Mouse (Mus musculus) cerebellum, adult 2 months (tissue): ENCODE results near the gene Vmn1r193. TPM values are rescaled to one million over a fixed set of nuclear protein-coding genes. Genes with fewer than 3 reads are reported as not detected.
"Not testable (repeated sequence)": the region's sequence is repeated elsewhere in the genome, so short reads cannot be mapped to it uniquely, and the experiment has no call there.

Source experiments
- DNase-seq, 2 experiments: peaks; one replicate each; pipeline ENCODE4 v3.0.0; 2021
- H3K27ac ChIP-seq: fragments of 200-500 bp; 2 replicates; pipeline ENCODE4 v1.5.1; 2012; ENCODE audit warnings: low read length, control low read depth, inconsistent platforms; ENCODE audit not compliant: insufficient read depth
- H3K27me3 ChIP-seq: fragments of 200-500 bp; 2 replicates; pipeline ENCODE4 v1.6.1; 2012; ENCODE audit warnings: inconsistent platforms, mild to moderate bottlenecking, low read length, moderate library complexity; ENCODE audit not compliant: control insufficient read depth, insufficient read depth
- H3K4me1 ChIP-seq: fragments of 200-500 bp; 2 replicates; pipeline ENCODE4 v1.6.1; 2011; ENCODE audit warnings: low read length; ENCODE audit not compliant: control insufficient read depth, insufficient read depth
- H3K4me3 ChIP-seq: fragments of 200-500 bp; replicated peaks from 2 replicates; pipeline ENCODE3; 2011; ENCODE audit warnings: mild to moderate bottlenecking, low read depth, low read length, control low read depth; ENCODE audit not compliant: insufficient read depth
- CTCF ChIP-seq: fragments of 200-500 bp; IDR thresholded peaks from 2 replicates; pipeline ENCODE4 v1.5.1; 2011; ENCODE audit warnings: low read depth, mild to moderate bottlenecking, control low read depth, low read length, moderate library complexity, borderline replicate concordance; ENCODE audit not compliant: insufficient read depth
- POLR2A ChIP-seq: fragments of 200-500 bp; IDR thresholded peaks from 2 replicates; pipeline ENCODE4 v1.6.1; 2011; ENCODE audit warnings: low read length, control low read depth, borderline replicate concordance; ENCODE audit not compliant: insufficient read depth
- WGBS: fragments of 180-500 bp; shearing (Covaris S2); methylation state at CpG from one replicate; pipeline ENCODE4 v1.1.7; 2018; 5-methylcytosine and 5-hydroxymethylcytosine counted together
- polyA plus RNA-seq: library from polyadenylated mRNA; depleted of rRNA; stranded (reverse); fragments of >200 nt; gene quantifications from 2 replicates; pipeline ENCODE4 v1.2.3, GENCODE M21; 2012; rRNA removed

The Vmn1r193 gene
- polyA plus RNA-seq = not detected in 2 replicates

GRCm38 (mm10) chr13:22223060-22223459, at the start of gene Vmn1r193:
TSS of gene Vmn1r193 (minus strand) at chr13:22223160.
- not testable (repeated sequence) for H3K4me3 ChIP-seq, DNase-seq
- WGBS = 61% methylated on average over 1 of the region's 1 CpGs

GRCm38 (mm10) chr13:22271721-22272120, 48.8 kb upstream of the Vmn1r193 start:
- no peak for TF ChIP-seq CTCF
- TF ChIP-seq POLR2A = no peak
- WGBS = 53% methylated on average over 2 of the region's 2 CpGs
- H3K4me1 ChIP-seq = no peaks in the 10 kb centered on the region
- no peak overlapping the region for H3K27ac ChIP-seq
- no peaks in the 10 kb centered on the region for H3K27me3 ChIP-seq
- H3K4me3 ChIP-seq = no peak overlapping the region
- no peak for DNase-seq

More at GRCm38 (mm10) chr13:22223060-22223459, at the start of gene Vmn1r193:
- not testable (repeated sequence) for H3K27me3 ChIP-seq, H3K27ac ChIP-seq, H3K4me1 ChIP-seq

GRCm38 (mm10) chr13:22270222-22270621, 47.3 kb upstream of the Vmn1r193 start, which contains the start of gene Vmn1r195:
TSS of gene Vmn1r195 (plus strand) at chr13:22270522.
- 93% methylated on average over 1 of the region's 1 CpGs for WGBS
- not testable (repeated sequence) for H3K27ac ChIP-seq, DNase-seq, H3K4me1 ChIP-seq, H3K4me3 ChIP-seq, H3K27me3 ChIP-seq

- H3K4me1 ChIP-seq = no peaks in the 10 kb centered on the region
- TF ChIP-seq CTCF (no peak), POLR2A (no peak)
- no peak within 1 kb of the TSS for H3K4me3 ChIP-seq
- no peak within 1 kb of the TSS for H3K27ac ChIP-seq
- 40% methylated on average over 1 of the region's 1 CpGs for WGBS
- DNase-seq = no peak
- H3K27me3 ChIP-seq = no peaks in the 10 kb centered on the region
Observed at GRCm38 (mm10) chr13:22243915-22244314, 21.0 kb upstream of the Vmn1r193 start, which contains the start of gene Vmn1r194. TSS of gene Vmn1r194 (plus strand) at chr13:22244215.

GRCm38 (mm10) chr13:22192756-22193155, 30.2 kb downstream of the Vmn1r193 start:
- 65% methylated on average over 3 of the region's 3 CpGs for WGBS
- not testable (repeated sequence) for H3K4me3 ChIP-seq, DNase-seq, H3K27ac ChIP-seq, H3K4me1 ChIP-seq, H3K27me3 ChIP-seq

- no peaks in the 10 kb centered on the region for H3K4me1 ChIP-seq
- no peak within 1 kb of the TSS for H3K27ac ChIP-seq
- no peak for TF ChIP-seq CTCF
- TF ChIP-seq POLR2A = no peak
- DNase-seq = no peak
- H3K4me3 ChIP-seq = no peak within 1 kb of the TSS
- no peaks in the 10 kb centered on the region for H3K27me3 ChIP-seq
Observed at GRCm38 (mm10) chr13:22191041-22191440, 31.9 kb downstream of the Vmn1r193 start, which contains the start of gene Vmn1r192. TSS of gene Vmn1r192 (minus strand) at chr13:22191141.

GRCm38 (mm10) chr13:22190385-22190784, 32.6 kb downstream of the Vmn1r193 start:
- DNase-seq = no peak
- H3K4me3 ChIP-seq = no peak overlapping the region
- no peaks in the 10 kb centered on the region for H3K27me3 ChIP-seq
- TF ChIP-seq POLR2A (no peak), CTCF (no peak)
- H3K27ac ChIP-seq = no peak overlapping the region
- 62% methylated on average over 2 of the region's 2 CpGs for WGBS
- no peaks in the 10 kb centered on the region for H3K4me1 ChIP-seq

GRCm38 (mm10) chr13:22189313-22189712, 33.6 kb downstream of the Vmn1r193 start:
- 92% methylated on average over 2 of the region's 2 CpGs for WGBS
- TF ChIP-seq CTCF (no peak), POLR2A (no peak)
- Histone ChIP-seq H3K4me1 (no peaks in the 10 kb centered on the region), H3K27me3 (no peaks in the 10 kb centered on the region), H3K27ac (no peak overlapping the region), H3K4me3 (no peak overlapping the region)
- DNase-seq = no peak

GRCm38 (mm10) chr13:22183869-22184268, 39.1 kb downstream of the Vmn1r193 start, which contains the start of gene Vmn1r191:
TSS of gene Vmn1r191 (minus strand) at chr13:22183969.
- no peak within 1 kb of the TSS for H3K4me3 ChIP-seq
- H3K27me3 ChIP-seq = no peaks in the 10 kb centered on the region
- WGBS = 61% methylated on average over 1 of the region's 1 CpGs
- H3K4me1 ChIP-seq = no peaks in the 10 kb centered on the region
- no peak for DNase-seq
- TF ChIP-seq POLR2A = no peak
- TF ChIP-seq CTCF = no peak
- no peak within 1 kb of the TSS for H3K27ac ChIP-seq
